Mouse (Mus musculus): ENCODE data around the gene 1810013L24Rik. TPM values are rescaled to one million over a fixed set of nuclear protein-coding genes. Genes with fewer than 3 reads are reported as not detected.

1810013L24Rik gene
- polyA plus RNA-seq, 2 experiments: 8.4 to 15.1 TPM

GRCm38 (mm10) chr16:8855143-8855542 is 25.2 kb downstream of the 1810013L24Rik start:
- Histone ChIP-seq H3K9me3 (ENCODE audit: control insufficient read depth, low read length) (no peaks in the 10 kb centered on the region), H3K4me2 (ENCODE audit: low read depth) (no peak overlapping the region), H3K4me3 (ENCODE audit: insufficient read depth in 1 of 2, low read depth in 2 of 2, low read length in 2 of 2) (no peak overlapping the region), H3K36me3 (replicated peaks; ENCODE audit: control insufficient read depth, insufficient read depth, low read depth) (peaks cover 82% of the 10 kb centered on the region), H3K27ac (no peak overlapping the region), H3K9ac (replicated peaks) (no peak overlapping the region), H3K4me1 (replicated peaks; ENCODE audit: control insufficient read depth in 2 of 2, insufficient read depth in 2 of 2, low read length in 1 of 2) (no peaks in the 10 kb centered on the region; a peak in 1 of 4 replicates), H3K27me3 (ENCODE audit: control insufficient read depth, insufficient read depth, low read length) (no peaks in the 10 kb centered on the region)
- DNase-seq (ENCODE audit: low read depth in 3 of 3, low spot score in 3 of 3) (no peak), ATAC-seq (ENCODE audit: insufficient read depth) (no peak)
- WGBS (ENCODE audit: insufficient replicate concordance): 90% methylated on average over 2 of the region's 2 CpGs
- no peak for TF ChIP-seq EP300 (IDR thresholded peaks at IDR 0.05; ENCODE audit: low read depth)
- no peak for TF ChIP-seq CTCF (IDR thresholded peaks at IDR 0.05; ENCODE audit: low read depth)

- no peaks in the 10 kb centered on the region for H3K4me1 ChIP-seq (replicated peaks; ENCODE audit: control insufficient read depth in 2 of 2, insufficient read depth in 2 of 2, low read length in 1 of 2)
- H3K27me3 ChIP-seq (ENCODE audit: control insufficient read depth, insufficient read depth, low read length): no peaks in the 10 kb centered on the region
- DNase-seq (ENCODE audit: low read depth in 3 of 3, low spot score in 3 of 3) (no peak), ATAC-seq (ENCODE audit: insufficient read depth) (no peak)
- TF ChIP-seq EP300 (IDR thresholded peaks at IDR 0.05; ENCODE audit: low read depth): no peak
- TF ChIP-seq CTCF (IDR thresholded peaks at IDR 0.05; ENCODE audit: low read depth): no peak
- no peak overlapping the region for H3K4me2 ChIP-seq (ENCODE audit: low read depth)
- H3K9me3 ChIP-seq (ENCODE audit: control insufficient read depth, low read length): no peaks in the 10 kb centered on the region
- H3K27ac ChIP-seq: no peak overlapping the region
- no peak overlapping the region for H3K4me3 ChIP-seq (ENCODE audit: insufficient read depth in 1 of 2, low read depth in 2 of 2, low read length in 2 of 2)
- WGBS (ENCODE audit: insufficient replicate concordance): 79% methylated on average over 2 of the region's 2 CpGs
- H3K36me3 ChIP-seq (replicated peaks; ENCODE audit: control insufficient read depth, insufficient read depth, low read depth): peaks cover 84% of the 10 kb centered on the region
- H3K9ac ChIP-seq (replicated peaks): no peak overlapping the region
Measured at GRCm38 (mm10) chr16:8856820-8857219, 26.9 kb downstream of the 1810013L24Rik start.

- H3K9ac ChIP-seq (replicated peaks): no peak overlapping the region
- TF ChIP-seq CTCF (IDR thresholded peaks at IDR 0.05; ENCODE audit: low read depth) (no peak), EP300 (IDR thresholded peaks at IDR 0.05; ENCODE audit: low read depth) (no peak)
- DNase-seq (ENCODE audit: low read depth in 3 of 3, low spot score in 3 of 3): no peak
Measured at GRCm38 (mm10) chr16:8862336-8862987, 32.6 kb downstream of the 1810013L24Rik start.

GRCm38 (mm10) chr16:8864223-8864631 is 34.3 kb downstream of the 1810013L24Rik start:
- TF ChIP-seq EP300 (IDR thresholded peaks at IDR 0.05; ENCODE audit: low read depth) (no peak), CTCF (IDR thresholded peaks at IDR 0.05; ENCODE audit: low read depth) (no peak)
- no peak for DNase-seq (ENCODE audit: low read depth in 3 of 3, low spot score in 3 of 3)
- Histone ChIP-seq H3K27me3 (ENCODE audit: control insufficient read depth, insufficient read depth, low read length) (no peaks in the 10 kb centered on the region), H3K36me3 (replicated peaks; ENCODE audit: control insufficient read depth, insufficient read depth, low read depth) (peaks cover 17% of the 10 kb centered on the region), H3K4me2 (ENCODE audit: low read depth) (no peak overlapping the region), H3K4me1 (replicated peaks; ENCODE audit: control insufficient read depth in 2 of 2, insufficient read depth in 2 of 2, low read length in 1 of 2) (peaks cover 0 to 3% of the 10 kb centered on the region in 2 experiments; a peak in 1 of 4 replicates), H3K9me3 (ENCODE audit: control insufficient read depth, low read length) (no peaks in the 10 kb centered on the region), H3K9ac (replicated peaks) (no peak overlapping the region), H3K4me3 (ENCODE audit: insufficient read depth in 1 of 2, low read depth in 2 of 2, low read length in 2 of 2) (no peak overlapping the region), H3K27ac (no peak overlapping the region)
- ATAC-seq (ENCODE audit: insufficient read depth): no peak
- 28% methylated on average over 4 of the region's 4 CpGs for WGBS (ENCODE audit: insufficient replicate concordance)

More at GRCm38 (mm10) chr16:8862336-8862987, 32.6 kb downstream of the 1810013L24Rik start:
- ATAC-seq (ENCODE audit: insufficient read depth): no peak
- H3K27me3 ChIP-seq (ENCODE audit: control insufficient read depth, insufficient read depth, low read length): no peaks in the 10 kb centered on the region
- WGBS (ENCODE audit: insufficient replicate concordance): 62% methylated on average over 5 of the region's 5 CpGs
- peaks cover 34% of the 10 kb centered on the region for H3K36me3 ChIP-seq (replicated peaks; ENCODE audit: control insufficient read depth, insufficient read depth, low read depth)
- no peak overlapping the region for H3K4me2 ChIP-seq (ENCODE audit: low read depth)
- H3K27ac ChIP-seq: no peak overlapping the region
- H3K4me3 ChIP-seq (ENCODE audit: insufficient read depth in 1 of 2, low read depth in 2 of 2, low read length in 2 of 2): no peak overlapping the region
- no peaks in the 10 kb centered on the region for H3K9me3 ChIP-seq (ENCODE audit: control insufficient read depth, low read length)
- H3K4me1 ChIP-seq (replicated peaks; ENCODE audit: control insufficient read depth in 2 of 2, insufficient read depth in 2 of 2, low read length in 1 of 2): peaks cover 0 to 3% of the 10 kb centered on the region in 2 experiments; a peak in 1 of 4 replicates

- ATAC-seq (ENCODE audit: insufficient read depth) (no peak), DNase-seq (ENCODE audit: low read depth in 3 of 3, low spot score in 3 of 3) (no peak)
- H3K36me3 ChIP-seq (replicated peaks; ENCODE audit: control insufficient read depth, insufficient read depth, low read depth): no peaks in the 10 kb centered on the region
- TF ChIP-seq EP300 (IDR thresholded peaks at IDR 0.05; ENCODE audit: low read depth): no peak
- no peak for TF ChIP-seq CTCF (IDR thresholded peaks at IDR 0.05; ENCODE audit: low read depth)
- H3K9ac ChIP-seq (replicated peaks): no peak overlapping the region
- no peak overlapping the region for H3K4me2 ChIP-seq (ENCODE audit: low read depth)
- H3K4me1 ChIP-seq (replicated peaks; ENCODE audit: control insufficient read depth in 2 of 2, insufficient read depth in 2 of 2, low read length in 1 of 2): peaks cover 10 to 14% of the 10 kb centered on the region in 2 experiments
- no peak overlapping the region for H3K4me3 ChIP-seq (ENCODE audit: insufficient read depth in 1 of 2, low read depth in 2 of 2, low read length in 2 of 2)
- WGBS (ENCODE audit: insufficient replicate concordance): 68% methylated on average over 5 of the region's 5 CpGs
- H3K27ac ChIP-seq: no peak overlapping the region
- no peaks in the 10 kb centered on the region for H3K27me3 ChIP-seq (ENCODE audit: control insufficient read depth, insufficient read depth, low read length)
- H3K9me3 ChIP-seq (ENCODE audit: control insufficient read depth, low read length): no peaks in the 10 kb centered on the region
Measured at GRCm38 (mm10) chr16:8867406-8867955, 37.6 kb downstream of the 1810013L24Rik start.

All from liver, embryonic 14.5 days (tissue).